Mouse (Mus musculus) frontal cortex, postnatal 25 days (tissue): Measurements from ENCODE around the gene Timm13.

Experiments
- DNase-seq, 2 experiments: peaks; one replicate each; pipeline ENCODE4 v3.0.0; 2022; ENCODE audit warnings: low spot score in 2 of 2

Timm13 gene

DNA sequence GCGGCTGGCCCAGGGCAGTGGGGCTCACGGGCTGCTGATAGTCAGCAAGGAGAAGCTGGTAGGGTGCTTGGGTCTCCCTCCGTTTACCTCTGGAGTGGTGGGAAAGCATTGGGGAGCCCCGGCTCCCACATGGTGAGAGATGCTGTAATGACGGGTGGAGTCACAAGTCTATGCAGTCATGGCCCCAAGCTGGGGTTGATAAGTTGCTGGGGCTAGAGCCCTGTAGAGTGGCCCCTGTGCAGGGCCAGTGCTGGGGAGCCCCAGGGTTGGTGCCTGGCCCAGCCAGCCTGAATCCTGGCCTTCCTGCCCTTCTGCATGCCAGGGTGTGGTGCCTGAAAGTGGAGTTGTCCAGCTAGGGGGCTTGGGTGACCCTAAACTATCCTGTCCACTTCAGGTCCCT lies 38.5 kb downstream of the Timm13 start:
- no peak for DNase-seq

DNA sequence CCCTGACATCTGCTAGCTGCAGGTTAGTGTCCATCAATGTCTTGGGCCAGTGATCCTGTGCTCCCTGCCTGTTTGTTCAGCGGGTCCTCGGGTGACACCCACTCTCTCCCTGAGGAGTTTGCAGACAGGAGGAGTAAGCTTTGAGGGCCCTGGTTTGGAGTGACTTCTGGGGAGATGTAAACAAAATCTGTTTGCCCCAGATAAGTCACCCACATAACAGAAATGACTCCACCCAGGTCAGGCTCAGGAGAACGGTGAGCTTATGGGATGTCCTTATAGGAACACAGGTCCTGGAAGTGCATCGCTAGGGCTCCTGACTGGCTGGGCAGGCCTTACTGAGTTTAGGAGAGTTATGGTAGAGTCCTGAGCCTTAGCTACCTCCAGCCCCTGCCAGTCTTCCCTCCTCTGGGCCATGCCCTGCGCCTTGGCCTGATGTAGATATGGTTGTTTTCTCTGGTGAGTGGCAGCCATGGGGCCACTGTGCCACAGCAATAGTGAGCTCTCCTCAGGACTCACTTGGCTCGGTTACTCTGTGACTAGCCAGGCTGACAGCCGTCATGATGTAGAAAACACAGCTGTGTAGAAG lies 42.3 kb downstream of the Timm13 start:
- no peak for DNase-seq

DNA sequence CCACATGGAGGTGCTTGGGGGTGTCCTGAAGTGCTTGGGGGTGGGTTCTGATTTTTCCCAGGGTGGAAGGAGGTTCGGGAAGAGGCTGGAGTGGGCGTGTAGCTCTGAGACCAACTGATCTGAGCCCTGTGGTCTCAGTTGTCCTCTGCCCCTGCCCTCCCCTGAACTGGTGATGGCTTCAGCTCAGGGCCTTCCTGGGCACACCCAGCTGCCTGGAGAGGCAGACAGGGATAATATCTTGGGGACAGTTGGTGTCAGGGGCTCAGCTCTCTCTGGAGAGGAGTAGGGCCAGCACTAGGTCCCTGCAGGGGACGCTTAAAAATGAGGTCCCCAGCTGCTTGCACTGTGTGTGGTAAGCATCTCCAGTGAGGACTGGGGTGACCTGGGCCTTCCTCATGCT lies 42.9 kb downstream of the Timm13 start:
- no peak for DNase-seq

DNA sequence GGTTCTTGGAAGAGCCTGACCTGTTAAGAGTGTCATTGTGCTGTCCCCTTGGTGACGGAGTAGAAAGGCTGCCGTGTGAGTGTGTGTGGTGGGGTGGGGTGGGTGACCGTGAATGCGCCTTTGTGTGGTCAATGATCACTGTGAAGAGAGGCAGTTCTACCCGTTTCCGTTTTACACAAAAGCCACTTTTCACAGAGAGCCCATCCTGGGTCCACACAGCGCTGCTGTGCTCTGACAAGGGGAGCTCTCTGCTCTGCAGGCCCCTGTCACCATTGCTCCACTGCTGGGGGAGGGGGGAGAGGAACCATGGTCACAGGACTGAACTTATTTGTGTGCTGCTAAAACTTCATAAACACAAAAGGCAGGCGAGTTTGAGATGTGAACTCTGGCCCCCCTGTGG lies 43.4 kb downstream of the Timm13 start:
- no peak for DNase-seq

DNA sequence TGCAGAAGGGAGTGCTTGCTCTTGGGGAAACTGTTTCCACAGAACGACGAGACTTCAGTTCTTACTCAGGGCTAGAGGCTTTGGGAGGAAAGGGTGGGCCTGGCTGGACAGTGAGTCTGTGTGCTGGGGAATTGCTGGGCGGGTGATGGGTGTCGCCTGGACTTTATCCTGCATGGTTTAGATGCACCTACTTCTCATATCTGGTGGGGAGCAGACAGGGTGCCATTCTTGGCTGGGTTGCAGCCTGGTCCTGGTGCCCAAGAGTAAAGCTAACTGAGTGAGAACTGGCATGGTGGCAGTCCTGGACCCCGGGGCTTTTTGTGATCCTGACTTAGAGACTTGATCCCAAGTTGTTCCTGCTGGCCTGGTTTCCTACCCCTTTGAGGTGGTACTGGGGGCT lies 43.9 kb downstream of the Timm13 start:
- no peak for DNase-seq

DNA sequence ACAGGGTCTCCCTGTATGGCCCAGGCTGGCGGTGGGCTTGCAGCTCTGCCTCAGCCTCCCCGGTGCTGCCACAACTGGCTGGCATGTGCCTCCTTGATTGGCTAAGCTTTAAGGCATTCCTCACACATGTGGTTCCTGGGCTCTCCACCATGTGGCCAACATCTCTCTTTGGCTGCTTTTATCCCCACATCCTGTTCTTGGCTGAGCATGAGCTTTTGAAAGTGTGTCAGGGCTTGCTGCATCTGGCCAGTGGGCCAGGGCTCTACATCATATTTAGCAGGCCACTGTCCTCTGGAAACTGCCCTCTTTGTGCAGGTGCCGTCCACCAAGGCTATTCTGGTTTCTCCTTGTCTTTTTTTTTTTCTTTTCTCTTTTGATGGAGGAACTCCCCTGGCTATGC lies 44.5 kb downstream of the Timm13 start:
- no peak for DNase-seq

DNA sequence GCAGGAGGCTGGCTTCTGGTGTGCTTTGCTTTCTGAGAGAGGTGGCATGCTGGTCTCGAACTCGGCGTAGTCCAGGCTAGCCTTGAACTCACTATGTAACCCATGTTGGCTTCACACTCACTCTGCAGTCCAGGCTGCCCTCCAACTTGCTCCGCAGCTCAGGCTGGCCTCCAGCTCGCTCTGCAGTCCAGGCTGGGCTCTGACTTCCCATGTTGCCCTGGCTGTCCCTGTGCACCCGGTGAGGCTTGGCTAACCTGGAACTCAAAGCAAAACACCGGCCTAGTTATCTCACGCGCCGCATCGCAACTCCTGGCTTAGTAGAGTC lies 45.1 kb downstream of the Timm13 start:
- DNase-seq = no peak

DNA sequence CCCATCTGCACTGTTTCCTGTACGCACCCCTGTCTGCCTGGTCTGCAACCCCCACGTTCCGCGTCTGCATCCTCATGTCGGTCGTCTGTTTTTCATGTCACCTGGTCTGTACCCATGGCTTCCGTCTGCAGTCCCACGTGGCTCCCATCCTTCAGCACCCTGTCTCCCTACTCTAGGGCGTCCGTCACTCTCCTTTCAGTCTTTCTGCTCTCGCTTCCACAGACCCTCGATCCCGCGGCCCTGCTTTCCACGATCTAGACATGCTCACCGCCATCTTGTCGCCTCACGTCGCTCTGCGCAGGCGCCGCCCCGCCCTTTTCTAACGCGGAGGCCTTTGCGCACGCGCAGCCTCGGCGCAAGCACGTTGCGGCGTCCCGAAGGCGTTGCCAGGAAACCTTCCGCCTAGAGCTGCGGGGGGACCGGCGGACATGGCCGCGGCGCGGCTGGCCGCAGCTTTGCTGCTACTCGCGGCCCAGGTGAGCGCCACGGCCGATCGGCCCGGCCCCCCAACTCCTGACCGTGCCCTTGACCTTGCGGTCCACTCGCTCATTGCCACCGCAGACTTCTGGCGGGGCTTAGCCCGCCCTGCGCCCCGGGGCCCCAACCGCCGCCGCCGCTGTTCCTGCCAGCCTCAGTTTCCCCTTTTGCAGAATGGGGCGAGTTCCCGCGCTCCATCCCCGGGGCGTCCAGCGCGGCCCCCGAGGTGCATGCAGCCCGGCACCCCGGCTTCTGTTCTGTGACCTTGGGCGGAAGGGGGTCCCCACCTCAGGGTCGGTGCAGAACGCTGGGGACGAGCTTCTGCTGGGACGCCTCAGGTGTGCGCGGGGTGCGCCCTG lies 45.6 kb downstream of the Timm13 start, which contains the start of the genes Lsm7 and Sppl2b:
Gene Lsm7 (minus strand): TSS at position 297 of the 836 bp plus-strand sequence.
Gene Sppl2b (plus strand): TSS at position 363 of the 836 bp plus-strand sequence.
- DNase-seq = peak; percentile 93 to 97
